Mouse (Mus musculus) liver, adult 2 months (tissue): ENCODE results near the gene Rapgef5.

Experiments used
- CTCF ChIP-seq: fragments of 200-500 bp; IDR thresholded peaks from 2 replicates; pipeline ENCODE4 v1.5.1; 2011; ENCODE audit warnings: low read depth, low read length, control low read depth
- POLR2A ChIP-seq: fragments of 200-500 bp; IDR thresholded peaks from 2 replicates; pipeline ENCODE4 v1.6.1; 2011; ENCODE audit warnings: low read length, control low read depth; ENCODE audit not compliant: insufficient read depth; ENCODE audit errors: extremely low read depth

GRCm38 (mm10) chr12:117703413-117703812 lies 187.1 kb downstream of the Rapgef5 start:
- TF ChIP-seq POLR2A (no peak), CTCF (no peak)
